Mouse (Mus musculus) ovary, adult 10 weeks (tissue): Measurements from ENCODE around the gene Scd4. TPM values are rescaled to one million over a fixed set of nuclear protein-coding genes. Genes with fewer than 3 reads are reported as not detected.

Experiments used
- polyA plus RNA-seq: library from polyadenylated mRNA; stranded (reverse); fragments of 350-450 nt; fragmentation: Illumina TruSeq; extraction: RNeasy Lipid Tissue Mini Kit (QIAGEN cat#74804); gene quantifications from one replicate; pipeline ENCODE4 v1.2.3, GENCODE M21; 2014

Gene Scd4
- polyA plus RNA-seq, result 0.48 TPM

GRCm38 (mm10) chr19:44332833-44333623 lies at the start of gene Scd4:
Scd4 (plus strand) TSS chr19:44333092.

GRCm38 (mm10) chr19:44292941-44293768 lies 39.7 kb upstream of the Scd4 start, which contains the start of gene Scd2:
Scd2 (plus strand) TSS chr19:44293674.

Other genes starting within 250 kb of the Scd4 start
- 119 TPM for gene Chuk, start 225.6 kb upstream of the Scd4 start, polyA plus RNA-seq
- gene Cwf19l1, start 197.2 kb upstream of the Scd4 start, polyA plus RNA-seq, result 17.5 TPM
- gene Bloc1s2, start 186.6 kb upstream of the Scd4 start, polyA plus RNA-seq, result 28.5 TPM
- not detected for gene Pkd2l1, start 140.7 kb upstream of the Scd4 start, polyA plus RNA-seq
- gene Scd3, start 129.8 kb upstream of the Scd4 start, polyA plus RNA-seq, result 1.3 TPM
- 628 TPM for gene Scd2, start 39.4 kb upstream of the Scd4 start, polyA plus RNA-seq
- 107 TPM for gene Scd1, start 74.8 kb downstream of the Scd4 start, polyA plus RNA-seq
- gene Wnt8b, start 160.4 kb downstream of the Scd4 start, polyA plus RNA-seq, result not detected
- 0.14 TPM for gene Sec31b, start 212.8 kb downstream of the Scd4 start, polyA plus RNA-seq
- not detected for gene Gm20538, start 219.7 kb downstream of the Scd4 start, polyA plus RNA-seq
- gene Ndufb8, start 222.3 kb downstream of the Scd4 start, polyA plus RNA-seq, result 33.0 TPM
- 14.4 TPM for gene Hif1an, start 229.8 kb downstream of the Scd4 start, polyA plus RNA-seq